Mouse (Mus musculus): ENCODE measurements around the gene Borcs5. TPM values are rescaled to one million over a fixed set of nuclear protein-coding genes. Genes with fewer than 3 reads are reported as not detected.
A peak's percentile ranks its signal among the peaks of the same experiment; 100 is the strongest.

Borcs5 gene
- polyA plus RNA-seq, 1 experiment: 2.7 TPM

- no peak overlapping the region for H3K4me3 ChIP-seq (replicated peaks)
Observed at GRCm38 (mm10) chr6:134621552-134621949, 17.8 kb upstream of the Borcs5 start.

DNA sequence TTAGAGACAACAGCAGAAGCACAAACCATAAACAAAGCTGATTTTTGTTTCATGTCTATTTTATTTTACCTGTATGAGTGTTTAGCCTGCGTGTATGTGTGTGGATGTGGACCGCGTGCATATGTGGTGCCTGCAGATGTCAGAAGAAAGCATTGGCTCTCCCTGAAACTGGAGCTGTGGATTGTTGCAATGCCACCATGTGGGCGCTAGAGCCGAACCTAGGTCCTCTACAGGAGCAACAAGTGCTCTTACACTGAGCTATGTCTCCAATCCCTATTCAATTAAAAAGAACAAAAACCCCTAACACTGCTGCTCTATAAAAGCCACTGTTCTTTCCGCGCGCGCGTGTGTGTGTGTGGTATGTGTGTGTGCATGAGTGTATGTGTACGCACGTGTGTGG lies 13.9 kb upstream of the Borcs5 start:
- Histone ChIP-seq H3K4me1 (ENCODE audit: control insufficient read depth) (no peaks in the 10 kb centered on the region), H3K36me3 (ENCODE audit: control insufficient read depth) (no peaks in the 10 kb centered on the region), H3K9me3 (ENCODE audit: control insufficient read depth, low read length) (no peaks in the 10 kb centered on the region), H3K27me3 (ENCODE audit: control insufficient read depth) (peaks cover 2% of the 10 kb centered on the region), H3K4me3 (replicated peaks) (no peak overlapping the region)
- TF ChIP-seq GATA1 (IDR thresholded peaks at IDR 0.05; ENCODE audit: low read length) (no peak), TAL1 (IDR thresholded peaks at IDR 0.05; ENCODE audit: low read length) (no peak)

More at GRCm38 (mm10) chr6:134621552-134621949, 17.8 kb upstream of the Borcs5 start:
- H3K4me1 ChIP-seq (ENCODE audit: control insufficient read depth): no peaks in the 10 kb centered on the region
- no peak for TF ChIP-seq TAL1 (IDR thresholded peaks at IDR 0.05; ENCODE audit: low read length)
- TF ChIP-seq GATA1 (IDR thresholded peaks at IDR 0.05; ENCODE audit: low read length): no peak
- no peaks in the 10 kb centered on the region for H3K36me3 ChIP-seq (ENCODE audit: control insufficient read depth)
- H3K27me3 ChIP-seq (ENCODE audit: control insufficient read depth): no peaks in the 10 kb centered on the region
- no peaks in the 10 kb centered on the region for H3K9me3 ChIP-seq (ENCODE audit: control insufficient read depth, low read length)

- Histone ChIP-seq H3K9me3 (ENCODE audit: control insufficient read depth, low read length) (no peaks in the 10 kb centered on the region), H3K4me3 (replicated peaks) (no peak overlapping the region), H3K36me3 (ENCODE audit: control insufficient read depth) (no peaks in the 10 kb centered on the region), H3K4me1 (ENCODE audit: control insufficient read depth) (no peaks in the 10 kb centered on the region), H3K27me3 (ENCODE audit: control insufficient read depth) (peaks cover 13% of the 10 kb centered on the region)
- TF ChIP-seq TAL1 (IDR thresholded peaks at IDR 0.05; ENCODE audit: low read length) (no peak), GATA1 (IDR thresholded peaks at IDR 0.05; ENCODE audit: low read length) (no peak)
Observed at GRCm38 (mm10) chr6:134626564-134626963, 12.7 kb upstream of the Borcs5 start.

DNA sequence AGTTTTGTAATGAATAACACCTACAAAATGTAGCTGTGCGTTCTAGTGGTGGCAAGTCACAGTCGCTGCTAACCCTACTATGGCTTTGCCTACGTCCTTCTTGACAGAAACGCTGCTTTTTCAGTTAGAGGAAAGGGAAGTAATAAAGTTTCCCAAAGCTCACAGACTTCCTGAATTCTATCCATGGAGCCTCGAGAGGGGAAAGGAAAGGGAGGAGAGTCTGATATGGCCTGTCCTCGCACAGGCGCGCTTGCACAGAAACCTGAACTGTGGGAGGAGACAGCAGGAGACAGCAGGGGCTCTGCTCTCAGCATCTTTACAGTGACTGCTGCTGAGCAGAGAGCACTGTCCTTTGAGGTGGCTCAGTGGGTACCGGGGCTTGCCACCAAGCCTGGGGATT lies 8.9 kb upstream of the Borcs5 start:
- no peaks in the 10 kb centered on the region for H3K36me3 ChIP-seq (ENCODE audit: control insufficient read depth)
- no peaks in the 10 kb centered on the region for H3K9me3 ChIP-seq (ENCODE audit: control insufficient read depth, low read length)
- no peak overlapping the region for H3K4me3 ChIP-seq (replicated peaks)
- TF ChIP-seq GATA1 (IDR thresholded peaks at IDR 0.05; ENCODE audit: low read length) (no peak), TAL1 (IDR thresholded peaks at IDR 0.05; ENCODE audit: low read length) (no peak)
- peaks cover 8% of the 10 kb centered on the region for H3K4me1 ChIP-seq (ENCODE audit: control insufficient read depth)
- peaks cover 29% of the 10 kb centered on the region for H3K27me3 ChIP-seq (ENCODE audit: control insufficient read depth)

DNA sequence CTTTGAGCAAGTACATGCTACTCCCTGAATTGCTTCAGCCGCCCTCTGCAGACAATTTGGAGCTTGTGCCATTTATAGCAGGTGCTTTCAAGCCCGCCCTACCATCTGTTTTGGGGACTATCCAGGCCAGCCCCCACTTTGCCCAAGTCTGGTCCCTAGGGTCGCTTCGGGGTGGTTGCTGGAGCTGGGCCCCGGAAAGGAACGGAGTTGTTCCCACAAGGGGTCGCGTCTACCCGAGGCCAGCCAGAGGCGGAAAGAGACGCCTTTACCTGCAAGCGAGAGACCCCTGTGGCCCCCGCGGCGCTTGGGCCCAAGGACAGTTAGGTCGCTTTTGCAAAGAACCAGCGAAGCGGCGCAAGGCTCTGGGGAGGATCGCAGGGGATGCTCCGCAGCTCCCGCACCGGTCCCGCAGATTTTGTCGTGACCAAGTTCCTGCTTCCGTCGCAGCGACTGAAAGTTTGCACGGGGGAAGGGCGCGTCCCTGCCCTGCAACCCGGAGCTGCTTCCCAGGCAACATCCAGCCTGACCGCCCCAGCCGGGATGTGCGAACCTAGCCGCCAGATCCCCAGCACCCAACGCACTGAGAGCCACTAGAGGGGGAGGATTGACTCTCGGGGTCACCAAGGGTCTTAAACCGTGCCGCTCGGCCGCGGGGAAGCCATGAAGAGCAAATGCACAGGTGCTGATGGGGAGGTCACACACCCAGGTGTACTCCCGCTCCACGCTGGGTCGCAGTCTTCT lies 7.2 kb upstream of the Borcs5 start, which contains the start of gene Mansc1:
Mansc1 (minus strand) TSS at position 542 of the 741 bp plus-strand sequence.
- Histone ChIP-seq H3K4me3 (replicated peaks) (peak within 1 kb of the TSS; percentile 52), H3K4me1 (ENCODE audit: control insufficient read depth) (peaks cover 8% of the 10 kb centered on the region), H3K36me3 (ENCODE audit: control insufficient read depth) (no peaks in the 10 kb centered on the region), H3K9me3 (ENCODE audit: control insufficient read depth, low read length) (no peaks in the 10 kb centered on the region), H3K27me3 (ENCODE audit: control insufficient read depth) (peaks cover 29% of the 10 kb centered on the region)
- TF ChIP-seq GATA1 (IDR thresholded peaks at IDR 0.05; ENCODE audit: low read length) (no peak), TAL1 (IDR thresholded peaks at IDR 0.05; ENCODE audit: low read length) (no peak)

- Histone ChIP-seq H3K27me3 (ENCODE audit: control insufficient read depth) (peaks cover 29% of the 10 kb centered on the region), H3K4me3 (replicated peaks) (no peak overlapping the region), H3K9me3 (ENCODE audit: control insufficient read depth, low read length) (no peaks in the 10 kb centered on the region), H3K4me1 (ENCODE audit: control insufficient read depth) (peaks cover 8% of the 10 kb centered on the region), H3K36me3 (ENCODE audit: control insufficient read depth) (no peaks in the 10 kb centered on the region)
- TF ChIP-seq GATA1 (IDR thresholded peaks at IDR 0.05; ENCODE audit: low read length) (no peak), TAL1 (IDR thresholded peaks at IDR 0.05; ENCODE audit: low read length) (no peak)
Observed at GRCm38 (mm10) chr6:134632756-134633155, 6.6 kb upstream of the Borcs5 start.

DNA sequence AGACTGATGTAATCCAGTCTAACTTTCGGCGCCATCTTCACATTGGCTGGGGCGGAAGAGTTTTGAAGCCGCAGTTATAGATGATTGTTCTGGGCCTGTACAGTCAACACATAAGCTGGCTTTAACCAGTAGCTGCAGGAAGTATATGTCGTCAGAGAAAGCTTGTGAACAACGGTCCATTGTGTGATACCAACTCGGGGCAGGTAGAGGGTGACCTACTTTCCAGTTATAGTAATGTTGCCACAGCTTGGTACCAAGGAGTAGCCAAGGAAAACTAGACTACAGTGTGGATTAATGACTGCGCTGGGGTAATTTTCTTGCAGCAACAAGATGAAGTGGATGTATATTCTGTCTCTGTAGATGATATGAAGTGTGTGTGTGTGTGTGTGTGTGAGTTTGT lies 5.8 kb upstream of the Borcs5 start:
- no peak overlapping the region for H3K4me3 ChIP-seq (replicated peaks)
- TF ChIP-seq GATA1 (IDR thresholded peaks at IDR 0.05; ENCODE audit: low read length) (no peak), TAL1 (IDR thresholded peaks at IDR 0.05; ENCODE audit: low read length) (no peak)
- H3K4me1 ChIP-seq (ENCODE audit: control insufficient read depth): peaks cover 8% of the 10 kb centered on the region
- H3K36me3 ChIP-seq (ENCODE audit: control insufficient read depth): no peaks in the 10 kb centered on the region
- H3K27me3 ChIP-seq (ENCODE audit: control insufficient read depth): peaks cover 29% of the 10 kb centered on the region
- H3K9me3 ChIP-seq (ENCODE audit: control insufficient read depth, low read length): no peaks in the 10 kb centered on the region

- Histone ChIP-seq H3K27me3 (ENCODE audit: control insufficient read depth) (peaks cover 17% of the 10 kb centered on the region), H3K4me3 (replicated peaks) (no peak overlapping the region), H3K4me1 (ENCODE audit: control insufficient read depth) (peaks cover 14% of the 10 kb centered on the region), H3K9me3 (ENCODE audit: control insufficient read depth, low read length) (no peaks in the 10 kb centered on the region), H3K36me3 (ENCODE audit: control insufficient read depth) (no peaks in the 10 kb centered on the region)
- no peak for TF ChIP-seq GATA1 (IDR thresholded peaks at IDR 0.05; ENCODE audit: low read length)
- TF ChIP-seq TAL1 (IDR thresholded peaks at IDR 0.05; ENCODE audit: low read length): no peak
Observed at GRCm38 (mm10) chr6:134636476-134636875, 2.8 kb upstream of the Borcs5 start.

DNA sequence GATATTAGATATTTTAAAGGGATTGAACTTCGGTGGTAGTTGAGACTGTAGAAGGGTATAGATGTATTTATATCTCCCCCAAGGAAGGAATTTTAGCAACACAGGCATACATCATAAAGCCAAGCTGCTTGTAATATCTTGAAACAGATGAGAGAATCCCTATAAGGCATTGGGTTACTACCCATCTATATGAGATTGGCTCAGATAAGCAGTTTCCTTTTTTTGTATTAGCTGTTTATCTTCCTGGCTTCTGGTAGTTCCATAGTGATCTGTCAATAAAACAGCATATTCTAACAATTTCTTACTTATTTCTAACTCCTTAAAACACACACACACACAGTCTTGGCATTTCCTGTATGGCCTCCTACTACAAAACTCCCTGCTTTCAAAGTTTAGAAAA lies 590 bp downstream of the Borcs5 start:
- no peak overlapping the region for H3K4me3 ChIP-seq (replicated peaks)
- H3K4me1 ChIP-seq (ENCODE audit: control insufficient read depth): peaks cover 19% of the 10 kb centered on the region
- H3K27me3 ChIP-seq (ENCODE audit: control insufficient read depth): no peaks in the 10 kb centered on the region
- no peaks in the 10 kb centered on the region for H3K9me3 ChIP-seq (ENCODE audit: control insufficient read depth, low read length)
- H3K36me3 ChIP-seq (ENCODE audit: control insufficient read depth): peaks cover 6% of the 10 kb centered on the region
- TF ChIP-seq GATA1 (IDR thresholded peaks at IDR 0.05; ENCODE audit: low read length): no peak

Data from erythroblast, embryonic 14.5 days (primary cell).